Mouse (Mus musculus): ENCODE measurements around the gene Spdye4b.

DNA sequence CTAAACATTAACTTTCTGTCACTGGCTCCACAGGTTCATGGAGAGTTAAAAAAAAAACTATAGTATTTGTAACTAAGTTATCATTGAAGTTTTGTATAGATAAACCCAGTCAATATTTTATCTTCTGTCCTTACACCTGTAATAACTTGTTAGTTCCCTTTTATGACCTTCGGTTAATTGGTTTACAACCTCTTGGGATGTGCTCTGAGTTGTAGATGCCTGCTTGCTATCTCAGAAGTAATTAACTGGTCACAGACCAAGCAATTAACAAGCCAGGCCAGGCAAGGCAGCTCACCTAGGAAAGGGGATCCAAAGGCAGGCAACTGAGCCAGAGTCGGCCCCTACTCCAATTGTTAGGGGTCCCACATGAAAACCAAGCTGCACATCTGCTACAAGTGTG, 33.0 kb downstream of the Spdye4b start:
- no peak for TF ChIP-seq CHD2 (IDR thresholded peaks at IDR 0.05; ENCODE audit: low read depth, low read length)
- TF ChIP-seq ZC3H11A (IDR thresholded peaks at IDR 0.05; ENCODE audit: borderline replicate concordance, low read depth, low read length) = no peak

Measured in ES-E14 (cell line).